Mouse (Mus musculus): ENCODE measurements at regions not wholly inside any gene's neighbourhood (a gene's known extent, or its start where the extent isn't known, plus 50 kb on each side); places are given as distances from the start of the nearest gene placed in this dataset.

- TF ChIP-seq CTCF (conservative IDR thresholded peaks at IDR 0.05; ENCODE audit: low read length) = no peak
- no peak for TF ChIP-seq NANOG (IDR thresholded peaks at IDR 0.05; ENCODE audit: borderline replicate concordance, low read length)
- TF ChIP-seq POU5F1 (IDR thresholded peaks at IDR 0.05; ENCODE audit: borderline replicate concordance, low read length) = no peak
Measured at GRCm38 (mm10) chr13:102595602-102596001, 97.8 kb upstream of the Cd180 start.

Measured in E14TG2a.4 (cell line).